Mouse (Mus musculus) embryo, embryonic 11 days (tissue): ENCODE measurements around the gene Rgs10.
A peak's percentile ranks its signal among the peaks of the same experiment; 100 is the strongest.

Source experiments
- DNase-seq: peaks from one replicate; pipeline ENCODE4 v3.0.0-alpha.2; 2015

The Rgs10 gene

GRCm38 (mm10) chr7:128417930-128418779, at the start of gene Rgs10:
TSS of gene Rgs10 (minus strand) at chr7:128418758.
- DNase-seq = peak; percentile 76

GRCm38 (mm10) chr7:128462406-128462805, 43.8 kb upstream of the Rgs10 start:
- DNase-seq = peak; percentile 27

DNA sequence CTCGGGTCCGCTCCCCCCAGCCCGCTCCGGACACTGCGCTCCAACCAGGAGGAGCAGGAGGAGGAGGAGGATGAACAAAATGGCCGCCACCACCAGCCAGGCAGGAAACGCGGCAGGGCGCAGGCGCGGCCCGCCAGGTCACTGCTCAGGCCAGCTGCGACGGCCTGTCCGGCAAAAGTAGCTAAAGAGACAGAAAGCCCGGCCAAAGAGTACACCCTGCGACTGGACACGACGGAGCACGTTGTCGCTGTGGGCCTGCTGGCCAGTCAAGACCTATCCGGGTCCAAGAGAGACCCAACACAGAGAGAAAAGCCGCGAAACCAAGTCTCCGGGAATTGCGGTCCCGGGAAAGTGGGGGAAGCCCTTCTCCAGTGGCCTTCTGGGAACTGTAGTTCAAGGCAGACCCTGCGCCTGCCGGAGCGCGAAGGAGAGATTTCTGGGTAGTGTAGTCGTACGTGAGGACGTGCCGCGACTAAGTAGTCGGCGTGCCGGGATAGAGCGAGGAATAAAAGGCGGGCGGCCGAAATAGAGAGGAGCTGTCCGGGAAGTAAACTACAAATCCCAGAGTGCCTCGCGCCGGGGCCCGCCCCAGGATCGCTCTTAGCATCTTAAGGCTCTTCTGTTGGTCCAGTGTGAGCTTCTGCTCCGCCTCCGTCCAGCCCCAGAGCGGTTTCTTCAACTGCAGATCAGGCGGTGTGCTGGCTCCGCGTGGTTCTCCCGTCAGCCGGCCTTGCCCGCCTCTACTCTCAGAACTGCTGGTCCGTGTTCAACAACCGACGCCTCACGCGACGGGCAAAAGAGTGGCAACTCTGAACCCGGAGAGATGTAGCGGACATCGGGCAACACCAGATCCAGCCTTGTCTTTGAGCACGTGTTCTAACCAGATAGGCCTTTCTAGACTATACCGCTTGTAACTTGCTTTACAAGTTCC, 43.0 kb upstream of the Rgs10 start, which contains the start of gene Tial1:
Tial1 (minus strand) TSS at position 433 of the 931 bp plus-strand sequence.
- DNase-seq = peak; percentile 98

DNA sequence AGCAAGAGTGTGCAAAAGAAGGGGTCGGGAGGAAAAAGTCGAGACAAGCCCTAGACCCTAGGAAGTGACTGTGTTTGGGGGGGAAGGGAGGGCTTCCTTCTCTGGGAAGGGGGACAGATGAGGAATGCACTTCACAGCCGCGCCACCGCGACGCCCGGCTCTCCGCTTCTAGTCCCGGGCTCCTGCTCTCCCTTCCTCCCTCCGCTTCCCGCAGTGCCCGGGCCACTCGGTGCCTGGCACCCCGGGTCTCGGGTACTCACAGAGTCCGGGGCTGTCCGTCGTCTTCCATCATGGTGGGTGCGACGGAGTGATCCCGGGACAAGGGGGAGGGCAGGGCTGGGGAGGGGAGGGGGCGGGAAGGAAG, 42.3 kb upstream of the Rgs10 start:
- DNase-seq = no peak

DNA sequence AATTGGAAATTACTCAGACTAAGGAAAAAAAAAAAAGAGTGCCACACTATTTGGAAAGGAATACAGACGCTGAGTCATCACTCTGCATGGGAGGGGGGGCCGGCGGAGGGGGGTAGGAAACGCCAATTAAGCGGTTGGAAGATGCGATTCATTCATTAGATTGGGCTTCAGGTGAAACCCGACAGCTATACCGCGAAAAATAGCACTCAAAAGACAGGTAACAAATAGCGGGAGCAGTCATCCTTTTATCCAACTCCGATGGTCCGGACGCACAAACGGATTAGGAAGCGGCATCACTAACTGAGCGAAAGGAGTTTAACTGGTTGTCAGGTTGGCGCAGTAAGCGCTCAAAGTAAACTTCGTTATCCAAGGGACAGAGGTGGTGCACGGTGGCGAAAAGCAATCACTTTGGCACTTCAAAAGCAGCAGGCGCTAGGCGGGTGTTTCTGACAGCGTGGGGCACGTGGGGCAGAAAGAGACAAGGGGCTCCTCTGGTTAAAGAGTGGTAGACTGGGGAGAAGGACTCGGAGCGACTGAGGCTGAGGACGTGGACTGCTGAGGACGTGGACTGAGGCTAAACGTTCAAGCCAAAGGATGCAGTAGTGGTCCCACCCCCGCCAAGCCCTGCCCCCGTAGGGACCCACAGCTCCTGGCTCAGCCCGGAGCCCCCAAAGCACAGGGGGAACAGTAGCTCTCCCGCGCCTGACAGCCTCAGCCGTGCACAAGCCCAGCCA, 41.7 kb upstream of the Rgs10 start:
- DNase-seq = peak; percentile 67

- DNase-seq = peak; percentile 9
Observed at GRCm38 (mm10) chr7:128459791-128460130, 41.2 kb upstream of the Rgs10 start.

DNA sequence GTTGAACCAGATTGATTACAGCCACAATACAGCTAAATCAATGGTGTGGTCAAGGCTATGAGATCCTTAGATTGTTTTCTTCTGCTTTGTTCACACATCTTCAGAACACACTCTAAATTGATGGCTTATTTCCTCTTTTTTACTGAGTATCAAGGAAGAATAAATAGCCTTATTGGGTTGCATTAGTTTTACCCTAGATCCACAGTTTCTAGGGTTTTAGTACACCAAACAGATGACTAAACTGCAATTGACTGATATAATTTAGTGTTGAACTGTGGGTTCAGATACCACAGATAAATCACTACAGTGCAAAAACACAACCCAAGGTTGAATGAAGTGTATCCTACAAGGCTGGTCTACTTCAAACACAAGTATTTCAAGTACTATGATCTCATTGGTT, 39.5 kb upstream of the Rgs10 start:
- no peak for DNase-seq

DNA sequence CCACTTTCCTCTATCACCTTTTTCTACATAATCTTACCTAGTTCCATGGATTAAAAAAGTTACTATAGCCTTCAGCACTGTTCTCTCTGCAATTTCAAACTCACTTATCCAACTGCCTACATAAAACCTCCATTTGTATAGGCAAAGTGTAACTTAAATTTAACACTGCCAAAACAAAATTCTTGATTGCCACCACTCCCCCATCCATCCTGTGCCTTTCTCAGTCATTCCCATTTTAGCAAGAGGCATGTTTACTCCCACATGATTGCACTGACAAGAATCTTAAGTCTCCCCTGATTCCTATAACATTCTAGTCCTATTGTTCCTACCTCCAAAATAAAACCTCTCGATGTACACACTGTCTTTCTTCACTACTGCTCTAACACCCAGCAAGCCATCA, 34.2 kb upstream of the Rgs10 start:
- no peak for DNase-seq

DNA sequence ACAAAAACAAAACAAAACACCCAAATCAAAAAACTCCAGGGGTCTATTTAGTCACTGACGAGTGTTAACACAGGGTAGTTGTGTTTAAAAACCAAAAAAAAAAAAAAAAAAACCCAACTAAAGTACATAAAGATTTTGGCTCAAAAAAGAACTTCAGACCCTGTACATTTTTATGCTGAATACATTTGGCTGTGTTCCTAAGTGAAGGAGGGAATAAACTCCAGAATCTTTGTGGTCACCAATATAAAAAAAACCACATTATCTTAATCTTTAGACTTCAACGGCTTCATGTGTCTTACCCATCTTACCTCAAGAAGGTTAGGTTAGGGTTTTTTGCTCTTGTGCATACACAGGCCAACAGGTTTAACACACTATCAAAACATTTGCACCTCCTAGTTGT, 22.0 kb upstream of the Rgs10 start:
- DNase-seq = no peak

DNA sequence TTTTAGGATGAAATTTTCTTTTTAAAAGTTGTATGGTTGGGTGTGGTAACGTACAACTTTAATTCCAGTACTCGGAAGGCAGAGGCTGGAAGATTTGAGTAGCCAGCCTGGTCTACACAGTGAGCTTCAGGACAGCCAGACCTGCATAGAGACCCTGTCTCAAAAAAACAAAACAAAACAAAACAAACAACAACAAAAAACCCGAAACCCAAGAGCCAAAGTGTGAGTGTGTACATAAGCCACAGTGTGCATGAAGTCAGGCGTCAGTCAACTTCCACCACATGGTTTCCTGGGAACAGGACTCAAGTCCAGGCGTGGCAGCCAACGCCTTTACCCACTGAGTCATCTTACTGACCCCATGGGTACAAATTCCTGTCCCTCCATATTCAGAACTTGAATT, 20.7 kb upstream of the Rgs10 start:
- DNase-seq = no peak

- DNase-seq = no peak
Observed at GRCm38 (mm10) chr7:128438131-128438530, 19.6 kb upstream of the Rgs10 start.

- DNase-seq = peak; percentile 18
Observed at GRCm38 (mm10) chr7:128433213-128433612, 14.7 kb upstream of the Rgs10 start.

DNA sequence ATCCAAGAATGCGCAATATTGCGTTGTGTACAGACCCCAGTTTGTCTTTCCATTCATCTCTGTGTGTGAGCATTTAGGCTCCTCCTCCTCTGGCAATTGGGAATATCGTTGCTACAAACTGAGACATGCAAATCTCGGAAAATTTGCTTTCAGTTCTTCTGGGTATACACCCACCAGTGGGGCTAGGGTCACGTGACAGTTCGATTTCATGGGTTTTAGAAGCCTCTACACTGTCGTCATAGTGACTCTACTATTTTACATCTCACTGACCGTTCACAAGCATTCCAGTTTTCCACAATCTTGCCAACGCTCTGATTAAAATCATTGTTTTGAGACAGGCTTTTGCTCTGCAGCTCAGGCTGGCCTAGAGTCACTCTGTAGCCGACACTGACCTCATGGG, 14.0 kb upstream of the Rgs10 start:
- no peak for DNase-seq

DNA sequence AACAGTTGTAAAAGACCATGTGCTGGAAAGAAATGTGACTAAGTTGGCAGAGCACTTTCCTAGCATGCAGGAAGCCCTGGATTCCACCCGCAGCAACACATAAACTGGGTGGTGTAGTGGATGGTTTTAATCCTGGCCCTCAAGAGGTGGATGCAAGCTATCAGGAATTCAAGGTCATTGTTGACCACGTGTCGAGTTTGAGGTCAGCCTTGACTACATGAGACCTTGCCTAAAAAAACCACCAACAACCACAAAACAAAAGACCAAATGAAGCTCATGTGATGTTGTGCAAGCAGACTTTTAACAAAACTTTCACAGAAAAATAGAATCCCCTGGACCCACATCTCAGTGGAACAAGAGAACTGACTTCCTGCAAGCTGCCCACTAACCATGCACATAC, 3.9 kb upstream of the Rgs10 start:
- no peak for DNase-seq

GRCm38 (mm10) chr7:128421701-128422100, 3.1 kb upstream of the Rgs10 start:
- no peak for DNase-seq

- DNase-seq = peak; percentile 16
Observed at GRCm38 (mm10) chr7:128419690-128420089, 1.1 kb upstream of the Rgs10 start.

- DNase-seq = no peak
Observed at GRCm38 (mm10) chr7:128417226-128417929, 1.2 kb downstream of the Rgs10 start.

DNA sequence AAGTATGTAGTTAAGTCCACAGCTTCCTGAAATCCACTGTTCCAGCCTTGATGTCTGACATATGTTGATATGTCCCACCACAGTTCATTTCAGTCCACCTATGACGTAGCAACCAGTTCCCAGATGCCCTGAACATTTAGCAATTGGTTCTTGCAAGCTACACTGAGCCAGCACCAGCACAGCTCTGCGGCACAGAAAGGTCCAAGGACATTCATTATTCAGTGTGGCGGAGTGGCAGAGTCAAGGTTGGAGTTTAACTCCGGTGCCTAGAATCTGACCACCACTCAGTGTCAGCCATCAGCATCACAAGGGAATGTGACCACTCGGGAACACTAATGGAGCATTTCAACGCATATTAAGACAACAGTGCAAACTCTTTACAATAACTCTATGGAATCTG, 1.9 kb downstream of the Rgs10 start:
- no peak for DNase-seq

- no peak for DNase-seq
Observed at GRCm38 (mm10) chr7:128414433-128414832, 4.1 kb downstream of the Rgs10 start.

DNA sequence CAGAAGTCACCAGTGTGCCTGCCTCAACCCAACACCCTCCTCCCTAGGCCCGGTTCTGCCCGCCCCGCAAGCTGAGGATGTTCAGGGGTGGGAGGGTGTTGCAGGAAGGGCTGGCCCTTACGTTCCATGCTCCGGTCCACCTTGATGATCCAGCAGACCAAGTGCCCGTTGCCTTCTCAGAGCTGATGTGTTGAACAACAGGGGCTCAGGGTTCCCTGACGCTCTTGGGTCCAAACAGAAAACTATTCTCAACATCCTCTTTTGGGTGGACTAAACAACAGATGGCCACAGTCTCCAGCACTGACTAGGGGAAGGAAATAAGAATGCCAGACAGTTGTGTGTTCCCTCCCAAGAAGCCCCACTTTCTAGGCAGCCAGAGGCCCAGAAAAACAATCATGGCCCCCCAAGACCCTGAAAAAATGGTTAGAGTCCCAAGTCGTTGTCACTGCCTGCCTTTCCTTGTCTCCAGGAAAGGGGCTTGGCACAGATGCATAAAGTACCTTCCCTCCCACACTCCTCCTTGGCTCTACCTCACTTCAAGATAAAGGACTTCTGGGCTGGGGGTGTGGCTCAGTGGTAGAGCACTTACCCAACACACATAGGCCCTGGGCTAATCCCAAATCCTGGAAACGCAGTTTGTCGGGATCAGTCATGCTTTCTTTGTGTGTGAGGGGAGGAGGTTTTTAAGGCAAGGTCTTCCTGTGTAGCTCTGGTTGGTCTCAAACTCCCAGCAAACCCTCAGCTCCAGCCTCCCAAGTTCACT, 6.3 kb downstream of the Rgs10 start:
- no peak for DNase-seq

DNA sequence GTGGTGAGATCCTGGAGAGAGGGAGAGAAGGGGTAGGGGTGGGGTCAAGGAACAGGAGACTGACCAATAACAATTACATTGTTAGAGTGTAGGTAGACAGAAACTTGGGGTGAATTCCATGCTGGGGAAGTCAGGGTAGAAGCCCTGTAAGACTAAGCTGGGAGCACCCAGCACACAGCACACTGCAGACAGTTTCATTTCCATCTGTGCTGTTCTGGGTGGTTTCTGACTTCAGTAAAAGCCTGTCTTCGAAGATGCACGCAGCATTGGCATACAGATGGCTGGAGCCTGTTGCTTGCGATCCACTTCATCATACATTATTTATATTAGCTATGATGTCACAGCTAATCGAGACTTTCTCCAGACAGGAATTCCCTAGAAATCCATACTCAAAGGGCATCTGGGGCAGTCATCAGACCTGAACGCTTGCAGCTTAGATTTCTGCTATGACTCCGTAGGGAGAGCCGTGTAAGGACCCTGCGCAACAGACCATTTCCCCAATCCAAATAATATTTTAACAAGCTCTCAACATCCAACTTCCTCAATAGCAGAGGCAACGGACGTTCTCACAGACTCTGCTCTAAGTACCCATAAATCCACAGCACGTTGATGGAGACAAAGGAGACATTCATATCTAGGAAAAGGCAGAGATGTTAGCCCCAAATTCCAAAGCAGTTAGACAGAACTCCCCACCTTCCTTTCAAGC, 7.7 kb downstream of the Rgs10 start:
- DNase-seq = no peak
